Mouse (Mus musculus) gastrocnemius, postnatal 14 days (tissue): ENCODE results near the gene Gpr132. TPM values are rescaled to one million over a fixed set of nuclear protein-coding genes. Genes with fewer than 3 reads are reported as not detected.

Experiments
- DNase-seq: peaks from one replicate; pipeline ENCODE4 v3.0.0; 2021; ENCODE audit warnings: mixed read lengths
- intact Hi-C: fragments of 180-260 bp; cut with DNase I; formaldehyde crosslinking; loops from one replicate; pipeline ENCODE4 v1.15.1; 2025; ENCODE audit warnings: low total_unique reads
- total RNA-seq, 2 experiments: library from RNA; stranded (reverse); gene quantifications; 2 replicates each; pipeline ENCODE4 v1.2.3; 2021

The Gpr132 gene
- total RNA-seq, 2 experiments from 2014 or later, result 0.10 TPM; not detected in 1

DNA sequence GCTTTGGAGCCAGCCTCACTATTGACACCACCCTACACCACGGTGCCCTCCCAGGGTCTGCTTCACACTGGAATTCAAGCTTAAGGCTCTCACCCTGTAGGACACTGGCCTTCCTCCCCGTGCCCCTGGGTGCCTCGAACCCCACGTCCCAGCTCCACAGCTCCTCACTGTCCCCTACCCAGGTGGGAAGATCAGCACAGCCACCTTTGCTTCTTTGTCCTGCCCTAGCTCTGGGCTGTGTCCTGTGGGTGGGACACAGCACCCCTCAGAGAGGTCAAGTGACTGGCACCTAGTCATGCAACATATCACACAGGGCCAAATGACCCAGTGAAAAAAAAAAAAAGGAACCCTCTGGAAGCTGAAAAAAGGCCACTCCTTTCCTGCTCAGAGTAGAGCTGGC is 12.6 kb upstream of the Gpr132 start:
- DNase-seq, result no peak
- intact Hi-C loops, result no loop called here

DNA sequence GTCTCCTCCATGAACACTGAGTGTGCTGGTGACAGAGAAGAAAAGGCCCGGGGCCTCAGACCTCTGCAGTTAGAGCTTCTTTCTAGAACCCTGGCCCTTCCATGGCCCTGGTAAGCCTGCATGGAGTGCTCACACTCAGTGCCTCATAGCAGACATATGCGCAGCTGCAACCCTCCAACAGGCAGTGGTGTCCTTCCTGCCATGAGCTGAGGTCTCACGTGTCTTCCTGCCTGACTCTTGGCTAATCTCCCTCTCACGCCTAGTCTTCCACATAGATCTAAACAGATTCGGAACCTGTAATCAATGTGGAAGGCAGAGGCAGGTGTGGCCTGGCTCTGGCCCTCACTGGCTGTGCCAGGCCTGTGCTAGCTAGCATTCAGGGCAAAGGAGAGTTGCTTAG is 11.7 kb upstream of the Gpr132 start:
- intact Hi-C loops, result loop anchor here (5.0 kb wide), 1 partner anchor 68 kb away; no protein-coding TSS in a partner anchor
- no peak for DNase-seq

- peak; percentile 22 for DNase-seq
- intact Hi-C loops, result loop anchor here (5.0 kb wide), 1 partner anchor 70 kb away; no protein-coding TSS in a partner anchor
Observed at GRCm38 (mm10) chr12:112877607-112878020, 9.6 kb upstream of the Gpr132 start.

GRCm38 (mm10) chr12:112877073-112877576 is 9.1 kb upstream of the Gpr132 start:
- intact Hi-C loops, result loop anchor here (5.0 kb wide), 1 partner anchor 70 kb away; no protein-coding TSS in a partner anchor
- DNase-seq, result no peak

DNA sequence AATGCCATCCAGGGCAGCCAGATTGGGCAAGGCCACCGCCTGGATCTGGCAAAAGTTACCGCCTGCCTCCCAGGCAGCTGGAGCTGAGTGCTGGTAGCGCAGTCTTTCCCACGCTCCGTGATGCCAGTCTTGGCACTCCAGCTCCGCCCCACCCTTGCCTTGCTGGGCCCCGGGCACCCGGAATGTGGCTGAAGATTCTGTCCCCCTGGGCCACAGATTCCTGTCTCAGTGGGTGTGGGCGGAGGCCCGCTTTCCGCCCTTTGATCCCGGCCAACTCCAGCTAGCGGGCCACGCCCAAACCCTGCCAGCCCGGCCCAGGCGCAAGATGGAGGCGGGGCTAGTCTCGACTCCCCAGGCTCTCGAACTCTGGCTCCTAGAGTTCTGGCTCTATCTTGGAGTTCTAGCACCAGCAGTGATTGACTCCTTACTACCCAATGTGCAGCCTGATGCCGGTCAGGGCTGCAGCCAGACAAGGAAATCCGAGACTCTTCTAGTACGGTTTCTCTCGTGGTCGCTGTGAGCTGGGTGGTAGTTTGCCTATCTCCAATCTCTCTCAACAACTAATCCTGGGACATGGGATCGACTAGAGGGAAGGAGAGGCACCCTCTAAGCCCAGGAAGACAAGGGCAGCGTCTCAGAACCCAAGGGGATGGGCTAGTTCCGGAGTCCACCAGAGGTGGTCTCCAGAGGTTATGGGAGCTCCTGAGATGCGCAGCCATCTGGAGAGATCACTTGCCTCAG is 8.5 kb upstream of the Gpr132 start:
- intact Hi-C loops, result loop anchor here (5.0 kb wide), 1 partner anchor 71 kb away; no protein-coding TSS in a partner anchor
- DNase-seq, result peak; percentile 67

- intact Hi-C loops, result loop anchor here (5.0 kb wide), 1 partner anchor 72 kb away; no protein-coding TSS in a partner anchor
- DNase-seq, result peak; percentile 95
Observed at GRCm38 (mm10) chr12:112875225-112876013, 7.4 kb upstream of the Gpr132 start.

DNA sequence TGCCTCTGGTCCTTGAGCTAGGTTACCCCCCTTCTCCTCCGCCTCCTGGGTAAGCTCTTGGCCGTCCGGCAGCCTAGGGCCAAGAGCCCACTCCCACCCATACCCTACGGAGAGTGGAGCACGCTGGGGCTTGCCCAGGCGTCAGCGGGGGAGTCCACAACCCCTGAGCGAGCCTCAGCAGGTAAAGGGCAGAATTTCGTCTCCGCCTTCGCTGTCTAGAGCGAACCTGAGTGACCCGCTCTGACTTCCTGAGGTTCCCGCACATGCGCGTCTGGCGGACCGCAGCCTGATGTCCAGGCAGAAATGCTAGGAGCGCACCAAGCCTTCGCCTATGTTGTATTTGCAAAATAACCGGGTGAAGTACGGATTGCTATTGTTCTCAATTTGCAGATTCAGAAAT is 6.2 kb upstream of the Gpr132 start:
- DNase-seq, result no peak
- intact Hi-C loops, result no loop called here

- DNase-seq, result peak; percentile 66
- intact Hi-C loops, result no loop called here
Observed at GRCm38 (mm10) chr12:112873452-112874190, 5.6 kb upstream of the Gpr132 start.

DNA sequence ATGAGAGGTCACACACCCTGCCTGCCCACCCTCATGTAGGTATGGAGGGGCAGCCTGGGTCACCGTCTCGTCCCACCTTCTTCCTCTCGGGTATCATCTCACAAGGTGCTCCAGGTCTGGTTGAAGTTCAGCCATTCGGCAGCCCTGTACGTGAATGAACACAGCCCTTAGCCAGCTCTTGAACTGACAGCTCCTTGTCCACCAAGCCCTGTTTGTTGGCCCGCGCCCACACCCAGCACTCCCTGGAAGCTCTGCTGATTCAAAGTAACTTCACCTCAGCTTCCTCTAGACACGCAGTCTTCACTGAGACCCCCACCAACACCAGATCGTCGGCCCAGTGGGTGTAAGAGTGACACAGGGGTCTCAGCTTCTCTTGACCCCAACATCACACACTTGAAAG is 5.0 kb upstream of the Gpr132 start:
- intact Hi-C loops, result no loop called here

DNA sequence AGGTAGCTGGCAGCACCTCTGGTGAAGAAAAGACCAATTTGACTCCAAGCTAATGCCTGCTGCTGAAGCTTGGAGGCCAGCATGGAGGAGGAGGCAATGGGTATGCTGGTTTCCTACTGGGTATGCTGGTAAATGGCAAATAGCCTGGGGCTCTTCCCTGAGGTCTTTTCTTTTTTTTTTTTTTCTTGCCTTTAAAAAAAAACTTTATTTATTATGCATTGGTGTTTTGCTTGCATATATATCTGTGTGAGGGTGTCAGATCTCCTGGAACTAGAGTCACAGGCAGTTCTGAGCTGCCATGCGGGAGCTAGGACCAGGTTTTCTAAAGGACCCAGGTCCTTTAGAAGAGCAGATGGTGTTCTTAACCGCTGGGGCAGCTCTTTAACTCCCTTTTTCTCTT is 3.2 kb upstream of the Gpr132 start:
- DNase-seq, result no peak
- intact Hi-C loops, result no loop called here

More for the DNA sequence above, 5.0 kb upstream of the Gpr132 start:
- no peak for DNase-seq

DNA sequence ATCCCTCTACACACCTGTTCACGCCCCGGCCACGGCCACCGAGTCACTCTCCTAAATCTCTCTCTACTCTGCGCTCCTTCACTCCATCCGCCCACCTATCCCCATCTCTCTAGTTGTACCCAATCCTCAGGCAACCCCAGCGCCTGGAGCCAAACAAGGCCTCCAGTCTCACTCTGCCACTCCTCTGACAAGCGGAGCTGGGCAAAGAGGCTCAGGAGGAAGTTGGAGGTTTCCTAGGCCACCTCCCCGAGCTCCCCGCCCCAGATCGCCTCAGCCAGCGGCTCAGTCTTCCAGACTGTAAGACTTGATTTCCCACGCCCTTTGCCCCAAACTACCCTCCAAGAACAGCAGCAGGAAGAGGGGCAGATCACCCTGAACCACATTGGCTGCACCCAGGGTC is 2.7 kb upstream of the Gpr132 start:
- intact Hi-C loops, result no loop called here
- no peak for DNase-seq

- no peak for DNase-seq
- intact Hi-C loops, result no loop called here
Observed at GRCm38 (mm10) chr12:112869783-112870204, 1.8 kb upstream of the Gpr132 start.

DNA sequence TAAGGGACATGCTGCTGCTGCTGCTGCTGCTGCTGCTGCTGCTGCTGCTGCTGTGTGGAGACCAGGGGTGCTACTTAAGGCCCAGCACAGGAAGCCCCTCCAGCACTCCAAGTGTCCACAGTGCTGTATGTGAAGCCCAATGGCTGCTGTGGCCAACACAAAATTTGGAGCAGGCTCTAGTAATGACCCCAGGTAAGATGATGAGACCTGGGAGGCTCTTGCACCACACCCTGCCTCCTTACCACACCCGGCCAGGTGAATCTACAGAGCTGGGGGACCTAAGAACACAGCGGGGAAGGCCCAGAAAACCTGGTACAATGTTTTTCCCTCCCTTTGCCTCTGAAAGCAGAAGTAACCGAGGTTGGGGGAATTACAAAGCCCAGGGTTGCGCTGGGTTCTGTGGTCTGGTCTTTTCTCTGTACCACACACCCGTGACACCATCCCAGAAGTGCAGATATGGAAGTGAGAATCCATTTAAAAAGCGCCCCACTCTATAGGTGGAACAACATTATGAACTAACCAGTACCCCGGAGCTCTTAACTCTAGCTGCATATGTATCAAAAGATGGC is 838 bp downstream of the Gpr132 start:
- no peak for DNase-seq
- intact Hi-C loops, result no loop called here

- intact Hi-C loops, result no loop called here
- DNase-seq, result peak; percentile 25
Observed at GRCm38 (mm10) chr12:112866467-112867080, 1.5 kb downstream of the Gpr132 start.

GRCm38 (mm10) chr12:112864804-112865203 is 3.2 kb downstream of the Gpr132 start:
- no peak for DNase-seq
- intact Hi-C loops, result no loop called here

DNA sequence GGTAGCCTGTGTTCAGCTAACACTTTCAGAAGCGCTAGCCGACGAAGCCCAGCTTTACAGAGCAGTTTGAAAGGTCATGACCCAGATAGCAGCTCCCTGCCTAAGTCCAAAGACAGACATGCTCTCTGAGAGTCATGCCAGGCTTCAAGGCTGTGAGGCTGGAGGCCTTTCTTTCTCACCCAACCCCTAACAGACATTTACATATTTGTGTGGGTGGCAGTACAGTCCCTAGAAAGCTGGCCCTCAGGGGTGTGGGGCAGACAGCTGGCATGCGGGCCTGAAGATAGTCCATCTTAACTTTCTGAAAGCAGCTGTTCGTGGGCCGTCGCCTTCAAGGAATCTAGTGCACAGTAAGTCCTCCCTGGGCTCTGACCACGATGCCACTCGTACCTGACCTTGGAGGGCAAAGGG is 6.1 kb downstream of the Gpr132 start:
- intact Hi-C loops, result no loop called here
- no peak for DNase-seq

- DNase-seq, result no peak
- intact Hi-C loops, result no loop called here
Observed at GRCm38 (mm10) chr12:112860765-112861164, 7.3 kb downstream of the Gpr132 start.

- no peak for DNase-seq
- intact Hi-C loops, result no loop called here
Observed at GRCm38 (mm10) chr12:112859930-112860329, 8.1 kb downstream of the Gpr132 start.
